Comparison of ENCODE assay signal across 8 mouse cellular contexts in genomic region chr7:44839171-44839490, GRCm38 (mm10). TPM values are rescaled to one million over a fixed set of nuclear protein-coding genes. Genes with fewer than 3 reads are reported as not detected.
A peak's percentile ranks its signal among the peaks of the same experiment; 100 is the strongest.
DNase-seq lines count a peak whose midpoint lies in the region; ATAC-seq and TF ChIP-seq lines count a peak whose summit lies in the region.

No protein-coding gene starts in this region.

- no peak for TF ChIP-seq POLR2A in thymus, adult 2 months (IDR thresholded peaks at IDR 0.05; ENCODE audit: control insufficient read depth, extremely low read depth, insufficient read depth, low read length, poor library complexity)

- no peaks in the 10 kb centered on the region for H3K9me3 ChIP-seq in liver, embryonic 14.5 days (ENCODE audit: control insufficient read depth, low read length)

- H3K36me3 ChIP-seq in thymus, adult 2 months (ENCODE audit: control insufficient read depth, insufficient read depth, low read length): peaks cover 21% of the 10 kb centered on the region
- no peaks in the 10 kb centered on the region; the same call in none of the 2 replicates for H3K36me3 ChIP-seq in liver, embryonic 14.5 days (replicated peaks; ENCODE audit: control insufficient read depth, insufficient read depth, low read depth)

- 0 out of 2 replicates have a peak, but pooled peaks have one; percentile 18 for ATAC-seq in liver, embryonic 14.5 days (ENCODE audit: insufficient read depth)

- H3K4me1 ChIP-seq in thymus, adult 2 months (replicated peaks; ENCODE audit: control insufficient read depth, insufficient read depth, low read length): peaks cover 11% of the 10 kb centered on the region
- peaks cover 0 to 2% of the 10 kb centered on the region in 2 experiments; a peak in 2 of 4 replicates for H3K4me1 ChIP-seq in liver, embryonic 14.5 days (replicated peaks; ENCODE audit: control insufficient read depth in 2 of 2, insufficient read depth in 2 of 2, low read length in 1 of 2)

- WGBS in thymus, adult 2 months: 19% methylated on average over 11 of the region's 11 CpGs
- WGBS in liver, embryonic 14.5 days (ENCODE audit: insufficient replicate concordance): 22% methylated on average over 11 of the region's 11 CpGs

- peak; percentile 92 for DNase-seq in heart, adult 11 months
- no peak for DNase-seq in heart, adult 18-20 months
- DNase-seq in thymus, adult 2 months: no peak
- no peak for DNase-seq in thymus, adult 18-20 months
- no peak for DNase-seq in liver, embryonic 14.5 days (ENCODE audit: low read depth in 3 of 3, low spot score in 3 of 3)
- DNase-seq in embryo, embryonic 10 days (ENCODE audit: low spot score): no peak
- DNase-seq in ovary, postnatal 36 days (ENCODE audit: low spot score): no peak
- no peak for DNase-seq in cerebellum, postnatal 36 days

- no peak overlapping the region for H3K27ac ChIP-seq in thymus, adult 2 months (ENCODE audit: control insufficient read depth, insufficient read depth, low read length)
- H3K27ac ChIP-seq in liver, embryonic 14.5 days: no peak overlapping the region

- TF ChIP-seq EP300 in liver, embryonic 14.5 days (IDR thresholded peaks at IDR 0.05; ENCODE audit: low read depth): no peak

- H3K4me2 ChIP-seq in liver, embryonic 14.5 days (ENCODE audit: low read depth): peak overlapping the region; percentile 38

- H3K9ac ChIP-seq in liver, embryonic 14.5 days (replicated peaks): no peak overlapping the region

- H3K27me3 ChIP-seq in thymus, adult 2 months (ENCODE audit: control insufficient read depth, insufficient read depth, low read length): peaks cover 2% of the 10 kb centered on the region; the same call in 1 of the 2 replicates
- peaks cover 6% of the 10 kb centered on the region for H3K27me3 ChIP-seq in liver, embryonic 14.5 days (ENCODE audit: control insufficient read depth, insufficient read depth, low read length)

- peak overlapping the region; percentile 0; the same call in 1 of the 2 replicates for H3K4me3 ChIP-seq in thymus, adult 2 months (ENCODE audit: control insufficient read depth, insufficient read depth, low read length)
- peak overlapping the region in 1 of 2 experiments; percentile 10; a peak in 1 of 4 replicates for H3K4me3 ChIP-seq in liver, embryonic 14.5 days (ENCODE audit: insufficient read depth in 1 of 2, low read depth in 2 of 2, low read length in 2 of 2)

- no peak for TF ChIP-seq CTCF in thymus, adult 2 months (IDR thresholded peaks at IDR 0.05; ENCODE audit: borderline replicate concordance, control insufficient read depth, extremely low read depth, insufficient read depth, low read length, poor library complexity)
- TF ChIP-seq CTCF in liver, embryonic 14.5 days (IDR thresholded peaks at IDR 0.05; ENCODE audit: low read depth): 0 out of 2 replicates have a peak, but pooled peaks have one; percentile 7

RNA-seq across cellular contexts. Expression of gene Akt1s1, which starts 9.7 kb away (rescaled TPM):
- 10 to 100 TPM; 65.1 to 67.1 TPM for total RNA-seq in heart, adult 18-20 months (2021)
- polyA plus RNA-seq in thymus, adult 2 months (2012; rRNA removed): 91.4 and 120 TPM in 2 replicates
- polyA plus RNA-seq in liver, embryonic 14.5 days (2012; rRNA removed): 25.8 and 36.4 TPM in 2 replicates
- polyA plus RNA-seq in liver, embryonic 14.5 days (2014; fragmentation: Nextera tagmentation; extraction: Ambion mirVana): 10.0 and 10.6 TPM in 2 replicates

RNA-seq across cellular contexts. Expression of gene Tbc1d17, which starts 9.7 kb away (rescaled TPM):
- total RNA-seq in heart, adult 18-20 months (2021): 10 to 100 TPM; 36.7 to 57.6 TPM
- polyA plus RNA-seq in thymus, adult 2 months (2012; rRNA removed): 138 and 151 TPM in 2 replicates
- polyA plus RNA-seq in liver, embryonic 14.5 days (2012; rRNA removed): 12.9 and 16.2 TPM in 2 replicates
- polyA plus RNA-seq in liver, embryonic 14.5 days (2014; fragmentation: Nextera tagmentation; extraction: Ambion mirVana): 18.3 and 20.2 TPM in 2 replicates

RNA-seq across cellular contexts. Expression of gene Pnkp, which starts 17.8 kb away (rescaled TPM):
- total RNA-seq in heart, adult 18-20 months (2021): 10 to 100 TPM; 16.5 to 19.4 TPM
- 110 and 135 TPM in 2 replicates for polyA plus RNA-seq in thymus, adult 2 months (2012; rRNA removed)
- 12.7 and 14.3 TPM in 2 replicates for polyA plus RNA-seq in liver, embryonic 14.5 days (2012; rRNA removed)
- polyA plus RNA-seq in liver, embryonic 14.5 days (2014; fragmentation: Nextera tagmentation; extraction: Ambion mirVana): 15.6 and 17.0 TPM in 2 replicates

RNA-seq across cellular contexts. Expression of gene Atf5, which starts 22.7 kb away (rescaled TPM):
- total RNA-seq in heart, adult 18-20 months (2021): 10 to 100 TPM; 60.2 to 62.7 TPM
- polyA plus RNA-seq in thymus, adult 2 months (2012; rRNA removed): 76.5 and 102 TPM in 2 replicates
- 33.8 and 36.4 TPM in 2 replicates for polyA plus RNA-seq in liver, embryonic 14.5 days (2012; rRNA removed)
- 2.5 TPM in 2 replicates for polyA plus RNA-seq in liver, embryonic 14.5 days (2014; fragmentation: Nextera tagmentation; extraction: Ambion mirVana)

RNA-seq across cellular contexts. Expression of gene Il4i1, which starts 22.9 kb away (rescaled TPM):
- total RNA-seq in heart, adult 18-20 months (2021): 1 to 10 TPM in 1 of 2 experiments, under 1 TPM in 1; 0.62 to 4.8 TPM
- 71.7 and 74.4 TPM in 2 replicates for polyA plus RNA-seq in thymus, adult 2 months (2012; rRNA removed)
- 0.36 and 0.40 TPM in 2 replicates for polyA plus RNA-seq in liver, embryonic 14.5 days (2012; rRNA removed)
- polyA plus RNA-seq in liver, embryonic 14.5 days (2014; fragmentation: Nextera tagmentation; extraction: Ambion mirVana): 0.22 and 0.52 TPM in 2 replicates
